Comparison of ENCODE assay signal across 8 mouse cellular contexts in the genomic region with DNA sequence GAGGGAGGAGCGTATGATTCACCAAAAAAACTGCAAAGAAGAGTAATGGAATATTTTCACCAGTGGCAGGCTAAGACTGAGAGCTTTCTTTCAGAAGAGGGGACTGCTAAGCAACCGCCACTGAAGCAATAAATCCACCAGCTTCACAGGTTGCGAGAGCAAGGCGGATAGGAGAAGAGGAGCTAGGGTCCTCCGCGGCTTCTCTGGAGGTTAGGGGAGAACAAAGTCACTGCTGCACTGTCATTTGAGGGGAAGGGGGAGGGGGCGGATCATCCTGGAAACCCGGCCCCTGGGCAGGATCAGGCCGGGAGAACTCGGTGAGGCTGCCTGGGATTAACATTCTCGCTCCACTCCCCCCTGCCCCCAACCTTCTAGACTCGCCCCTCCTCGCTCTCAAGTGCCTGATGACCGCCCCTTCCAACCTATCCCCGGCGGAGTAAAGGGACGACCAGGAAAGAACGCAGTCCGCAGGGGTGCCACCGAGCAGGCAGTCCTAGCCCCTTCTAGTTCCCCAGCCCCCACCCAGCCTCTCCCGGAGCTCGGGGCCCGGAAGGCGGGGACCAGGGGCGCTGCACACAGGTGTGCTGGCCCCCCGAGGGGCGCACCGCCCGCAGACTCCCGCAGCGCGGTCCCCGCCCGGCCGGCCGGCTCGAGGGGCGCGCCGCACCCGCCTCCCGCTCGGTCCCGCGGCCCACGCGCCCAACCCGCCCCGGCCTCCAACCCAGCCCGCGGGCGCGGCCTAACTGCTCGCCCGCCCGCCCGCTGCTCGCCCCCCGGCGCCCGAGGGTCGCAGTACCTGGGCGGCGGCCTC. TPM values are rescaled to one million over a fixed set of nuclear protein-coding genes. Genes with fewer than 3 reads are reported as not detected.
DNase-seq lines count a peak whose midpoint lies in the region; ATAC-seq and TF ChIP-seq lines count a peak whose summit lies in the region.

No protein-coding gene starts in this region.

- H3K4me2 ChIP-seq in forebrain, embryonic 11.5 days (ENCODE audit: low read depth, low read length, severe bottlenecking) = peak overlapping the region; percentile 81
- peak overlapping the region; percentile 85 for H3K4me2 ChIP-seq in heart, embryonic 16.5 days (ENCODE audit: low read depth, low read length)
- H3K4me2 ChIP-seq in liver, postnatal 0 days (ENCODE audit: low read depth, low read length) = peak overlapping the region; percentile 87
- H3K4me2 ChIP-seq in neural tube, embryonic 14.5 days (ENCODE audit: low read depth, low read length) = peak overlapping the region; percentile 83

- no peaks in the 10 kb centered on the region for H3K36me3 ChIP-seq in ES-Bruce4 (ENCODE audit: control insufficient read depth, insufficient read depth, low read length, poor library complexity, severe bottlenecking)
- no peaks in the 10 kb centered on the region for H3K36me3 ChIP-seq in forebrain, embryonic 11.5 days (ENCODE audit: control insufficient read depth, insufficient read depth, low read length)
- H3K36me3 ChIP-seq in heart, embryonic 16.5 days (ENCODE audit: control insufficient read depth, insufficient read depth) = no peaks in the 10 kb centered on the region
- H3K36me3 ChIP-seq in liver, postnatal 0 days (replicated peaks; ENCODE audit: insufficient read depth, low read length) = no peaks in the 10 kb centered on the region
- H3K36me3 ChIP-seq in neural tube, embryonic 14.5 days (ENCODE audit: control insufficient read depth, insufficient read depth, low read length) = no peaks in the 10 kb centered on the region

- no peaks in the 10 kb centered on the region for H3K9me3 ChIP-seq in ES-Bruce4 (replicated peaks; ENCODE audit: control insufficient read depth, insufficient read depth, low read length, poor library complexity, severe bottlenecking)
- no peaks in the 10 kb centered on the region for H3K9me3 ChIP-seq in forebrain, embryonic 11.5 days (ENCODE audit: control insufficient read depth, low read length)
- H3K9me3 ChIP-seq in heart, embryonic 16.5 days (replicated peaks; ENCODE audit: control insufficient read depth, low read length) = no peaks in the 10 kb centered on the region
- H3K9me3 ChIP-seq in liver, postnatal 0 days (ENCODE audit: low read length) = no peaks in the 10 kb centered on the region
- H3K9me3 ChIP-seq in neural tube, embryonic 14.5 days (ENCODE audit: control insufficient read depth, low read length) = no peaks in the 10 kb centered on the region

- peak overlapping the region; percentile 92 for H3K27ac ChIP-seq in ES-Bruce4 (ENCODE audit: insufficient read depth, low read length)
- H3K27ac ChIP-seq in forebrain, embryonic 11.5 days (ENCODE audit: low read depth, low read length) = peak overlapping the region; percentile 97
- H3K27ac ChIP-seq in heart, embryonic 16.5 days (ENCODE audit: low read length) = peak overlapping the region; percentile 98
- H3K27ac ChIP-seq in liver, postnatal 0 days (ENCODE audit: low read depth) = peak overlapping the region; percentile 95
- H3K27ac ChIP-seq in neural tube, embryonic 14.5 days (ENCODE audit: low read depth, low read length) = peak overlapping the region; percentile 98

- ATAC-seq in forebrain, embryonic 11.5 days (replicated peaks; ENCODE audit: low FRiP score) = peak; percentile 87
- ATAC-seq in heart, embryonic 16.5 days (replicated peaks; ENCODE audit: extremely low read depth, insufficient read depth, low FRiP score) = peak; percentile 81
- peak; percentile 73 for ATAC-seq in liver, postnatal 0 days
- ATAC-seq in neural tube, embryonic 14.5 days (ENCODE audit: low read depth) = peak; percentile 80

- TF ChIP-seq EP300 in ES-Bruce4 (IDR thresholded peaks at IDR 0.05; ENCODE audit: insufficient read depth, low read depth, low read length) = 0 out of 2 replicates have a peak, but pooled peaks have one; percentile 61
- no peak for TF ChIP-seq EP300 in liver, postnatal 0 days (IDR thresholded peaks at IDR 0.05; ENCODE audit: low read depth)

- H3K9ac ChIP-seq in ES-Bruce4 (ENCODE audit: low read depth, poor library complexity, severe bottlenecking) = peak overlapping the region; percentile 99
- peak overlapping the region; percentile 97 for H3K9ac ChIP-seq in forebrain, embryonic 11.5 days (ENCODE audit: low read length)
- peak overlapping the region; percentile 99 for H3K9ac ChIP-seq in heart, embryonic 16.5 days (ENCODE audit: low read length)
- peak overlapping the region; percentile 99 for H3K9ac ChIP-seq in liver, postnatal 0 days (replicated peaks)
- peak overlapping the region; percentile 99 for H3K9ac ChIP-seq in neural tube, embryonic 14.5 days (replicated peaks; ENCODE audit: low read depth, low read length)

- peak; percentile 26 for DNase-seq in c-Kit-positive CD71-negative TER-119-negative erythroid progenitor cells, embryonic 14.5 days (ENCODE audit: low read depth)
- DNase-seq in forebrain, embryonic 11.5 days (ENCODE audit: low spot score) = peak; percentile 85
- peak; percentile 62 to 74 for DNase-seq in kidney, postnatal 36 days
- peak; percentile 70 for DNase-seq in liver, postnatal 0 days
- peak; percentile 64 for DNase-seq in thymus, postnatal 10 days (ENCODE audit: low spot score in 2 of 2)

- WGBS in forebrain, embryonic 11.5 days = under 1% methylated on average over 46 of the region's 64 CpGs
- 1% methylated on average over 47 of the region's 64 CpGs for WGBS in heart, embryonic 16.5 days
- WGBS in liver, postnatal 0 days (ENCODE audit: insufficient replicate concordance) = under 1% methylated on average over 49 of the region's 64 CpGs
- WGBS in neural tube, embryonic 14.5 days = 1% methylated on average over 36 of the region's 64 CpGs

- H3K4me3 ChIP-seq in ES-Bruce4 (ENCODE audit: low read depth, low read length) = peak overlapping the region; percentile 95
- H3K4me3 ChIP-seq in forebrain, embryonic 11.5 days (ENCODE audit: low read depth, low read length) = peak overlapping the region; percentile 99
- H3K4me3 ChIP-seq in heart, embryonic 16.5 days (ENCODE audit: low read length) = peak overlapping the region; percentile 83
- H3K4me3 ChIP-seq in liver, postnatal 0 days (ENCODE audit: low read depth, low read length) = peak overlapping the region; percentile 98
- H3K4me3 ChIP-seq in neural tube, embryonic 14.5 days (ENCODE audit: low read depth, low read length) = peak overlapping the region; percentile 100

- TF ChIP-seq CTCF in ES-Bruce4 (IDR thresholded peaks at IDR 0.05; ENCODE audit: low read depth, low read length) = no peak
- no peak for TF ChIP-seq CTCF in liver, postnatal 0 days (IDR thresholded peaks at IDR 0.05; ENCODE audit: low read depth)

- no peaks in the 10 kb centered on the region for H3K4me1 ChIP-seq in ES-Bruce4 (ENCODE audit: control insufficient read depth, insufficient read depth, low read length)
- peaks cover 6% of the 10 kb centered on the region; the same call in 1 of the 2 replicates for H3K4me1 ChIP-seq in forebrain, embryonic 11.5 days (replicated peaks; ENCODE audit: control insufficient read depth, insufficient read depth, low read length)
- H3K4me1 ChIP-seq in heart, embryonic 16.5 days (ENCODE audit: control insufficient read depth, insufficient read depth, low read length) = peaks cover 21% of the 10 kb centered on the region
- peaks cover 28% of the 10 kb centered on the region for H3K4me1 ChIP-seq in liver, postnatal 0 days (ENCODE audit: insufficient read depth)
- H3K4me1 ChIP-seq in neural tube, embryonic 14.5 days (ENCODE audit: control insufficient read depth, insufficient read depth, low read length) = peaks cover 10% of the 10 kb centered on the region

- TF ChIP-seq POLR2A in ES-Bruce4 (IDR thresholded peaks at IDR 0.05; ENCODE audit: insufficient read depth, low read length) = peak; percentile 22

- H3K27me3 ChIP-seq in ES-Bruce4 (ENCODE audit: control insufficient read depth, insufficient read depth, low read length, poor library complexity, severe bottlenecking) = no peaks in the 10 kb centered on the region
- no peaks in the 10 kb centered on the region for H3K27me3 ChIP-seq in forebrain, embryonic 11.5 days (ENCODE audit: control insufficient read depth, insufficient read depth, low read length)
- H3K27me3 ChIP-seq in heart, embryonic 16.5 days (ENCODE audit: control insufficient read depth, insufficient read depth, low read length) = no peaks in the 10 kb centered on the region
- no peaks in the 10 kb centered on the region for H3K27me3 ChIP-seq in liver, postnatal 0 days (ENCODE audit: insufficient read depth, low read length)
- no peaks in the 10 kb centered on the region for H3K27me3 ChIP-seq in neural tube, embryonic 14.5 days (ENCODE audit: control insufficient read depth, insufficient read depth, low read length)

RNA-seq across cellular contexts. Expression of gene Npepps, which starts 0.8 kb away (rescaled TPM):
- 213 and 223 TPM in 2 replicates for polyA plus RNA-seq in ES-Bruce4 (2011; ENCODE audit: insufficient read depth, insufficient read length, low read depth, missing spikeins)
- polyA plus RNA-seq in forebrain, embryonic 11.5 days (2014; fragmentation: Nextera tagmentation; extraction: Ambion mirVana) = 108 and 122 TPM in 2 replicates
- polyA plus RNA-seq in heart, embryonic 16.5 days (2015; fragmentation: Nextera tagmentation; extraction: Ambion mirVana) = 87.4 and 92.9 TPM in 2 replicates
- 11.3 and 16.5 TPM in 2 replicates for polyA plus RNA-seq in liver, postnatal 0 days (2015; fragmentation: Nextera tagmentation; extraction: Ambion mirVana)
- 137 and 157 TPM in 2 replicates for polyA plus RNA-seq in neural tube, embryonic 14.5 days (2014; fragmentation: Nextera tagmentation; extraction: Ambion mirVana)

RNA-seq across cellular contexts. Expression of gene Mrpl45, which starts 35.9 kb away (rescaled TPM):
- polyA plus RNA-seq in ES-Bruce4 (2011; ENCODE audit: insufficient read depth, insufficient read length, low read depth, missing spikeins) = 92.7 and 103 TPM in 2 replicates
- 55.9 and 59.9 TPM in 2 replicates for polyA plus RNA-seq in forebrain, embryonic 11.5 days (2014; fragmentation: Nextera tagmentation; extraction: Ambion mirVana)
- 58.1 and 59.8 TPM in 2 replicates for polyA plus RNA-seq in heart, embryonic 16.5 days (2015; fragmentation: Nextera tagmentation; extraction: Ambion mirVana)
- 18.3 and 19.8 TPM in 2 replicates for polyA plus RNA-seq in liver, postnatal 0 days (2015; fragmentation: Nextera tagmentation; extraction: Ambion mirVana)
- 43.9 and 44.0 TPM in 2 replicates for polyA plus RNA-seq in neural tube, embryonic 14.5 days (2014; fragmentation: Nextera tagmentation; extraction: Ambion mirVana)

Comparison
In these comparisons a context has a peak if more than half of its experiments do, and no peak if none do; other contexts are left out.
1. Peak in every context shown above with its lines: DNase-seq, ATAC-seq, H3K4me3 ChIP-seq and H3K27ac ChIP-seq.
2. DNase-seq: peak in every context shown above with its lines; median percentile 85 in forebrain, embryonic 11.5 days; 70 in liver, postnatal 0 days; 68 in kidney, postnatal 36 days; 64 in thymus, postnatal 10 days; 26 in c-Kit-positive CD71-negative TER-119-negative erythroid progenitor cells, embryonic 14.5 days.